In genomic region chr17:86215771-86216170, GRCm38 (mm10) we compare ENCODE assay signal across 8 mouse cellular contexts. TPM values are rescaled to one million over a fixed set of nuclear protein-coding genes. Genes with fewer than 3 reads are reported as not detected.
DNase-seq lines count a peak whose midpoint lies in the region; ATAC-seq and TF ChIP-seq lines count a peak whose summit lies in the region.

No protein-coding gene starts in this region.

- no peaks in the 10 kb centered on the region for H3K27me3 ChIP-seq in testis, adult 2 months (ENCODE audit: control insufficient read depth, insufficient read depth, low read length)
- H3K27me3 ChIP-seq in liver, embryonic 11.5 days (replicated peaks; ENCODE audit: control insufficient read depth, insufficient read depth, low read length) = no peaks in the 10 kb centered on the region
- no peaks in the 10 kb centered on the region for H3K27me3 ChIP-seq in midbrain, embryonic 10.5 days (ENCODE audit: low read depth, poor library complexity, severe bottlenecking)
- no peaks in the 10 kb centered on the region for H3K27me3 ChIP-seq in limb, embryonic 10.5 days (ENCODE audit: low read depth, poor library complexity, severe bottlenecking)

- no peak overlapping the region for H3K9ac ChIP-seq in liver, embryonic 11.5 days (ENCODE audit: low read depth, low read length)

- H3K4me1 ChIP-seq in testis, adult 2 months (ENCODE audit: control insufficient read depth, insufficient read depth, low read length) = no peaks in the 10 kb centered on the region
- H3K4me1 ChIP-seq in liver, embryonic 11.5 days (replicated peaks; ENCODE audit: control insufficient read depth, insufficient read depth, low read length) = no peaks in the 10 kb centered on the region
- H3K4me1 ChIP-seq in midbrain, embryonic 10.5 days = peaks cover 4% of the 10 kb centered on the region; the same call in 1 of the 2 replicates
- H3K4me1 ChIP-seq in limb, embryonic 10.5 days = 0 out of 2 replicates have a peak, but pooled peaks cover 6% of the 10 kb centered on the region

- H3K36me3 ChIP-seq in testis, adult 2 months (ENCODE audit: control insufficient read depth, insufficient read depth, low read length) = no peaks in the 10 kb centered on the region
- H3K36me3 ChIP-seq in liver, embryonic 11.5 days (ENCODE audit: control insufficient read depth, insufficient read depth, low read length) = no peaks in the 10 kb centered on the region
- no peaks in the 10 kb centered on the region for H3K36me3 ChIP-seq in midbrain, embryonic 10.5 days
- H3K36me3 ChIP-seq in limb, embryonic 10.5 days = no peaks in the 10 kb centered on the region

- intact Hi-C loops in left cerebral cortex, postnatal 4 days (cut with DNase I) = no loop called here

- no peak overlapping the region for H3K4me2 ChIP-seq in liver, embryonic 11.5 days

- 0 out of 2 replicates have a peak, but pooled peaks have one; percentile 47 for ATAC-seq in liver, embryonic 11.5 days (replicated peaks; ENCODE audit: low FRiP score)

- no peaks in the 10 kb centered on the region for H3K9me3 ChIP-seq in liver, embryonic 11.5 days (ENCODE audit: control insufficient read depth, low read length)
- H3K9me3 ChIP-seq in midbrain, embryonic 10.5 days (replicated peaks) = no peaks in the 10 kb centered on the region
- H3K9me3 ChIP-seq in limb, embryonic 10.5 days (replicated peaks) = no peaks in the 10 kb centered on the region

- peak; percentile 40; the same call in 1 of the 2 replicates for TF ChIP-seq CTCF in testis, adult 2 months (IDR thresholded peaks at IDR 0.05; ENCODE audit: control insufficient read depth, insufficient read depth, insufficient replicate concordance, low read depth, low read length)

- no peak for TF ChIP-seq POLR2A in testis, adult 2 months (IDR thresholded peaks at IDR 0.05; ENCODE audit: control insufficient read depth, low read depth, low read length)

- no peak for DNase-seq in testis, postnatal 14 days (ENCODE audit: low spot score)
- DNase-seq in c-Kit-positive CD71-negative TER-119-negative erythroid progenitor cells, embryonic 14.5 days (ENCODE audit: low read depth) = peak; percentile 28
- DNase-seq in liver, embryonic 11.5 days (ENCODE audit: low spot score) = no peak
- peak; percentile 24 to 70 for DNase-seq in spleen, postnatal 10 days (ENCODE audit: low spot score in 2 of 2)
- no peak for DNase-seq in midbrain, embryonic 10.5 days (ENCODE audit: low spot score)
- DNase-seq in limb, embryonic 10.5 days (ENCODE audit: low spot score) = no peak
- no peak for DNase-seq in left cerebral cortex, postnatal 4 days

- WGBS in liver, embryonic 11.5 days = 67% methylated on average over 7 of the region's 7 CpGs
- WGBS in midbrain, embryonic 10.5 days = 81% methylated on average over 7 of the region's 7 CpGs
- 83% methylated on average over 7 of the region's 7 CpGs for WGBS in limb, embryonic 10.5 days

- H3K27ac ChIP-seq in testis, adult 2 months (ENCODE audit: control insufficient read depth, insufficient read depth, low read depth, low read length) = no peak overlapping the region
- H3K27ac ChIP-seq in liver, embryonic 11.5 days (ENCODE audit: low read depth, low read length) = no peak overlapping the region
- no peak overlapping the region for H3K27ac ChIP-seq in midbrain, embryonic 10.5 days (replicated peaks)
- H3K27ac ChIP-seq in limb, embryonic 10.5 days = no peak overlapping the region

- no peak overlapping the region for H3K4me3 ChIP-seq in testis, adult 2 months (ENCODE audit: control insufficient read depth, low read depth, low read length)
- H3K4me3 ChIP-seq in liver, embryonic 11.5 days (ENCODE audit: low read depth, low read length) = no peak overlapping the region
- no peak overlapping the region for H3K4me3 ChIP-seq in midbrain, embryonic 10.5 days
- H3K4me3 ChIP-seq in limb, embryonic 10.5 days = no peak overlapping the region

RNA-seq across cellular contexts. Expression of gene Prkce, which starts 48.2 kb away (rescaled TPM):
- 0.90 and 1.2 TPM in 2 replicates for polyA plus RNA-seq in testis, adult 2 months (2012; rRNA removed)
- polyA plus RNA-seq in liver, embryonic 11.5 days (2014; fragmentation: Nextera tagmentation; extraction: Ambion mirVana) = 3.7 and 4.0 TPM in 2 replicates
- polyA plus RNA-seq in midbrain, embryonic 10.5 days (2016; fragmentation: Nextera tagmentation; extraction: Ambion mirVana) = 2.9 and 3.1 TPM in 2 replicates
- 4.3 and 4.9 TPM in 2 replicates for polyA plus RNA-seq in limb, embryonic 10.5 days (2016; fragmentation: Nextera tagmentation; extraction: Ambion mirVana)
- 100 to 1,000 TPM; 253 to 257 TPM for total RNA-seq in left cerebral cortex, postnatal 4 days (2021)

Comparison
In these comparisons a context has a peak if more than half of its experiments do, and no peak if none do; other contexts are left out.
1. DNase-seq: peak in c-Kit-positive CD71-negative TER-119-negative erythroid progenitor cells, embryonic 14.5 days (single experiment) and spleen, postnatal 10 days (2 of 2); none in testis, postnatal 14 days (single experiment), liver, embryonic 11.5 days (single experiment), midbrain, embryonic 10.5 days (single experiment), limb, embryonic 10.5 days (single experiment) and left cerebral cortex, postnatal 4 days (single experiment).